Mouse (Mus musculus) left cerebral cortex, postnatal 4 days (tissue): Measurements from ENCODE around the gene Mta3. TPM values are rescaled to one million over a fixed set of nuclear protein-coding genes. Genes with fewer than 3 reads are reported as not detected.
A peak's percentile ranks its signal among the peaks of the same experiment; 100 is the strongest.

Source experiments
- DNase-seq: peaks from one replicate; pipeline ENCODE4 v3.0.0-alpha.2; 2022
- intact Hi-C: fragments of 180-260 bp; cut with DNase I; formaldehyde crosslinking; loops from one replicate; pipeline ENCODE4 v1.15.1; 2025
- total RNA-seq, 2 experiments: library from RNA; stranded (reverse); gene quantifications; 2 replicates each; pipeline ENCODE4 v1.2.3; 2021

Gene Mta3
- total RNA-seq, 2 experiments from 2014 or later, result 56.0 to 61.5 TPM

DNA sequence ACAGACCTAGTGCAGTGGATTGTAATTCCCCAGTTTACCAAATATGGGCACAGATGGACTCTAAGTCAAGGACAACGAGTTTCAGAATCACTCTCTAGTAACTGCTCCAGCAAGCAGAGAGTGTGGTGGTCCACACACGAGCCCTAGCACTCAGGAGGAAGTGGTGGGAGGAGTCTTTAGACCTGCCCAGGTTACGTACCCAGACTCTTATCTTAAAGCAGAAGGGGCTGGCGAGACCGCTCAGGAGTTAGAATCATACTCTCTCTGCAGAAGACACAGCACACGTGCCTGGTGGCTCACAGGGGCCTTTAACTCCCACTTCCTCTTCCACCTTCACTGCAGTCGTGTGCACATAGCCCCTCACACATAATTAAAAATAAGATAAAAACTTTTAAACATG is 101.4 kb downstream of the Mta3 start:
- intact Hi-C loops, result no loop called here
- DNase-seq, result no peak

DNA sequence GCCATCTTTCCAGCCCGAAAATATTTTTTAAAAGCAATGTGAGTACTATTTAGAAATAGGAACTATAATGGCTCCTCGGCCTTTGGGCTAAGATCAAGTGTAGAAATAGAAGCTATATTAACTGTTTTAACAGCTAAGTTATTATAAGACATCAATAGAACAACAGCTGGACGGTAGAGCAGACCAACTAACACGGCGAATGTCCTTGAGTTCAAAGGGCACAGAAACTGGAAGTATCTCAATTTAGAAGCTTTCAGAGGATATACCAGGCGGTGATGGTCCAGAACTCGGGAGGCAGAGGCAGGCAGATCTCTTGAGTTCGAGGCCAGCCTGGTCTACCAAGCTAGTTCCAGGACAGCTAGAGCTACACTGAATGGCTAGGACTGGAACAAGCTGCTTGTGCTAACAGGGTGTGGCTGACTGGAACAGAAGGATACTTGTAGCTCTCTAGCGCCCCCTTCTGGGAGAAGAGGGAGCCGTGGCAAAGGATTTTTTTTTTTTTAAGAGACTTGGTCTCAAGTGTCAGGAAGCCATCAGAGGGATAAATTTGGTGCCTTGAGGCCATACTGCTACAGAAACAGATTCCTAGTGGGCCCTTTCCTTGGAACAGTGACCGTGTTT is 101.9 kb downstream of the Mta3 start:
- intact Hi-C loops, result no loop called here
- DNase-seq, result peak; percentile 43

DNA sequence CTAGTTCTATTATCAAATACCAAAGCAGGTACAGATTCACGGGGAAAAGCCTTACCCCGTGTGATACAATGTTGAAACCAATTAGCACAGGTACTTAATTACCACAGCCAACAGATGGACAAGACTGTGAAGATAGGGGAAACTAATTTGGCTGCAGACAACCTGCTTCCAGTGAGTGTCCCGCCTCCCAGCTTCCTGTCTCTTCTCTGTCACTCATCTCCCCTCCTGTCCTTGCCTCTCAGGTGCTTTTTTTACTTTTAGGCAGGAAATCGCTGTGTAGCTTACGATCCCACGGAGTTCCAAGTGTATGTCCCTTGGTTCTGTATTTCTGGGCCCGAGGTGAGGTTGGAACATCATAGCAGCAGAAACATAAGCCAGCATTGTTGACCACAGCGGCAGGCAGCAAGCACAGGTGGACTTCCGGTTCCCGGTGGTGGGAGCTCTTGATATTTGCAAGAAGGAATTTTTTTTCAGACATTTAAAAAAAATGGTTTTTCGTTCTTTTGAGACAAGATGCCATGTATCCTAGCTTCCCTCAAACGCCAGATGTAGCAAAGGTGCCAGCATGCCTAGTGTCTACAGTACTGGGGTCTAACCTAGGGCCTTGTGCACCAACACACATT is 102.6 kb downstream of the Mta3 start:
- no peak for DNase-seq
- intact Hi-C loops, result no loop called here

DNA sequence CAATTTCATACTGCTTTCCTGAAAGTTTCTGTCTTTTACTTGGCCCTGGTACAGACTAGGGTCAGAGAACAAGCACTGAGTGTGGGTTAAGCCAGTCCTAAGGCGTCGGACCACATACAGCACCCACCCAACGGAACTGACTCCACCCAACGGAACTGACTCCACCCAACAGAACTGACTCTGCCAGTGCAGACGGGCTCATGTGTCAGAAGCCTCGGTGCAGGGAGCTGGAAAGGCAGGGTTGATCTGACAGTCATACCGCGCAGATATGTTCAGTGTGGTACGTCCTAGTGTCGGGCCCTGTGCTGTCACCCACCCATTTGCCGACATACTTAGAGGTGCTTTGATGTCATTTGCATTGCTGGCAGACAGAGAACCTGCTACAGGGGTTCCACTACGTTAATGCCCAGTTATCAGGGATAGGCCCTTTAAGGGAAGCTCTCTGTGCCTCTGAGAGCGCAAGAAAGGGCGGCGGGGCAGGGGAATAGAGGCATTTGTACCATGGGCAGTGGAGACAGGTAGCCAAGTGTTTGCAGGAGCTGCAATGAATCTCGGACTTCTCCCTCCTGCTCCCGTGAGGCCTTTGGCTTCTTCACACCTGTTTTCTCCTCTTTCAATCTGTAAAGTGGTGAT is 103.3 kb downstream of the Mta3 start:
- intact Hi-C loops, result no loop called here
- no peak for DNase-seq

DNA sequence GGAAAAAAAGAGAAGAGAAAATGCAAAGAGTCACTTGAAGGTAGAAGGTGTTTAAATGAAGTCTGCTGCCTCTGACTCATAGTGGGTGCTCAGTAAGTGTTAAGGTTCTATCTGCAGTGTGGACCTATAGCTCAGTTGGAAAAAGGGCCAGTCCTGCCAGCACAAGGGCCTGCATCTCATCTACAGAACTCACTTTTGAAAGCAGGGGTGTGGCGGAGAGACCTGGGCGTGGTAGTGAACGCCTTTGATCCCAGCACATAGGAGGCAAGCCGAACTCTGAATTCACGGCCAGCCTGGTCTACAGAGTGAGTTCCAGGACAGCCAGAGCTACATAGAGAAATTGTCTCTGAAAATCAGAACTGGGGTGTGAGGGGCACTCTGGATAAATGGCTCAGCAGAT is 104.3 kb downstream of the Mta3 start:
- intact Hi-C loops, result no loop called here
- DNase-seq, result no peak

- DNase-seq, result peak; percentile 61
- intact Hi-C loops, result no loop called here
Measured at GRCm38 (mm10) chr17:83812200-83812944, 106.4 kb downstream of the Mta3 start.

GRCm38 (mm10) chr17:83813050-83813449 is 107.1 kb downstream of the Mta3 start:
- DNase-seq, result no peak
- intact Hi-C loops, result no loop called here

DNA sequence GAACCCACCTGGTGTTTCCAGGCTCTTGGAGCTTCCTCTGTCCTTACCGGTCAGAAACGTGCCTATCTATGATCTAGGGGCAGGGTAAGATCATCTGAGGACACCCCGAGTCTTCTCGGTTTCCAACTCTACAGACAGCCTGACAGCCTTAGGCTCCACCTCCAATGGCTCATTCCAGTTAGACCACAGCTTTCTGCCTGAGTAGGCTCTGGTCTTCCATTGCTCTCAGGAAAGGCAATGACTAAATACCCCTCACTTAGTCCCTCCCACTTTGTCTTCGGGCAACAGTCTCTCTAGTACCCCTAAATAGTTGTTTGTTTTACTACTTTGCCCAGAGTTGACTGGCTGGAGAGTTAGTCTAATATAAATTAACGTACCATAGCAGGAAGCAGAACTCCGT is 111.0 kb downstream of the Mta3 start:
- intact Hi-C loops, result no loop called here

DNA sequence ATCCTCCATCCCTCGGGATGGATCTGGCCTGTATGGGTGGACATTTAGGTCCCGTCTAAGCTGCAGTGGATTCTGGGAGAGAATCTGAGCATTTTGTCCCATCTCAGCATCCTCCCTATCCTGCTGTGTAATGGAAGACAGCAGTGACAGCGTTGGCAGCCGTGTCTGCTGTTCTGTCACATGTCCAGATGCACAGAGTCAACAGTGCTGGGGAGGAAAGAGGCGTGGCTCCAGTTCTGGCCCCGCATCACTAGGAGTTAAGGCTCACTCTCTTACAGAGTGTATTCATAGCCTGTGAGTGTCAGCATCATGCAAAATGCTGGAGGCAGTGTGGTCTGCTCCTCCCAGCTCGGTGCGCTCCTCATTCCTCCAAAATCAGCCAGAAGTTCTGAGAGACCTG is 113.5 kb downstream of the Mta3 start:
- peak; percentile 37 for DNase-seq

More for the DNA sequence above, 111.0 kb downstream of the Mta3 start:
- no peak for DNase-seq

DNA sequence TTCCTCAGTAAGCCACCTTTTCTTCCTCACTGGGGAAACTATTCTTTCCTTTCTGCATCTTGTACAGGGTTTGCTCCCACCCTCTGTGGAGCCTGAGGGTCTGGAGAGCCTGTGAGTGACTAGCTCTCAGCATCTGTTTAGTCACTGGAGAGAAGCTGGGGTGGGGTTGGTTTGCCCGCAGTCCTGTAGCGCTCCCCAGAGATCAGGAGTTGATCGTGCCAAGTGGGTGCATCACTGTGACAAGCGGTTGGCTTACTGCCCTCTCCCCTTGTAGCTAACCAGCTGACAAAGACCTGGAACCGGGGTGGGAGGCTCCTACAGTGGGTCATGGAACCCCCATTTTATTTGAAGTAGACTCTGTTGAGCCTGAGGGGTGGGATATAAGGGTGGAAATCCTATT is 114.7 kb downstream of the Mta3 start:
- DNase-seq, result peak; percentile 34
- intact Hi-C loops, result no loop called here

More for the DNA sequence above, 113.5 kb downstream of the Mta3 start:
- intact Hi-C loops, result no loop called here

DNA sequence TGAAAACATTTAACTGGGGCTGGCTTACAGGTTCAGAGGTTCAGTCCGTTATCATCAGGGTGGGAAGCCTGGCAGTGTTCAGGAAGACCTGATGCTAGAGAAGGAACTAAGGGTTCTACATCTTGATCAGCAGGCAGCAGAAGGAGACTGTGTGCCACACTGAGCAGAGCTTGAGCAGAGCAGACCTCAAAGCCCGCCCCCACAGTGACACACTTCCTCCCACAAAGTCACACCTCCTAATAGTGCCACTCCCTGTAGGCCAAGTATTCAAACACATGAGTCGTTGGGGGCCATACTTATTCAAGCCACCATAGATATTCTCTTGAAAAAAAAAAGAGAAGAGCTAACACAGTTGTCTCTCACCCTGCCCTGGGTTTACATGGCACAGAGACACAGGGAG is 115.9 kb downstream of the Mta3 start:
- intact Hi-C loops, result no loop called here
- no peak for DNase-seq

- intact Hi-C loops, result no loop called here
Measured at GRCm38 (mm10) chr17:83823835-83824234, 117.9 kb downstream of the Mta3 start.

DNA sequence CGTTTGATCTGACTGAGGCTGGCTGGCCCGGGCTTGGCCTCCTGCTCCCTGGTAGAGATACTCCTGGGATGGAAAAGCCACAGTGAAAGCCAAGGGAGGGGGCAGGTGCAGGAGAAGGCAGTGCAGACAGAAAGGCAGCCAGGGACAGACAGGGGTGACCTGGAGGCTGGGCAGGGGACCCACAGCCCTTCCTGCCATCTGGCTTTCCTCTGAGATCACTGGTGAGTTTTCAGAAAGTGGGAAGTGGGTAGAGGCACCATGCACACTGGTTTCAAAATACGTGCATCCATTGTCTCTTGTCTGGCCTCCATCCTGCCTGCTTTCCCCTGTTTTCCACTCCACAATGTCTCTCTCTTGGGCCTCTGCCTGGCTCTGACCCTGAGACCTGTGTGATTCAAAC is 123.4 kb downstream of the Mta3 start:
- DNase-seq, result no peak
- intact Hi-C loops, result no loop called here

More at GRCm38 (mm10) chr17:83823835-83824234, 117.9 kb downstream of the Mta3 start:
- no peak for DNase-seq

- intact Hi-C loops, result no loop called here
- no peak for DNase-seq
Measured at GRCm38 (mm10) chr17:83830616-83831292, 124.8 kb downstream of the Mta3 start.

- no peak for DNase-seq
Measured at GRCm38 (mm10) chr17:83834120-83834519, 128.2 kb downstream of the Mta3 start.

DNA sequence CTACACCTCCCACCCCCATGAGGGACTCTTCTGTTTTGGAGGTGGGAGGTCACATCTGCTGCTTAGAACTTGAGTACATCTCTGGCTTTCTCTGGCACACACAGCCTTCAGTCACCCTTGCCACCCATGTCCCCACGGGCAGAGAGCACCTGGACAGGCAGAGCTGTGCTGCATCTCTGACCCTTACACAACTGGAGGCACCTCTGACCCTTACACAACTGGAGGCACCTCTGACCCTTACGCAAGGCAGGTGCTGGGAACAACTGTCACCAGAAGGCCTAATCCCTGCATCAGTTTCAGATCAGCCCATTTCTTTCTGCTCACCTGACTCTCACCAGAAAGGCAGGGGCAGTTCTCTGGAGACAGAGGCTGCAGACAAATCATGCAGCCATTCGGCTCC is 130.1 kb downstream of the Mta3 start:
- intact Hi-C loops, result no loop called here
- DNase-seq, result no peak

More at GRCm38 (mm10) chr17:83834120-83834519, 128.2 kb downstream of the Mta3 start:
- intact Hi-C loops, result no loop called here

DNA sequence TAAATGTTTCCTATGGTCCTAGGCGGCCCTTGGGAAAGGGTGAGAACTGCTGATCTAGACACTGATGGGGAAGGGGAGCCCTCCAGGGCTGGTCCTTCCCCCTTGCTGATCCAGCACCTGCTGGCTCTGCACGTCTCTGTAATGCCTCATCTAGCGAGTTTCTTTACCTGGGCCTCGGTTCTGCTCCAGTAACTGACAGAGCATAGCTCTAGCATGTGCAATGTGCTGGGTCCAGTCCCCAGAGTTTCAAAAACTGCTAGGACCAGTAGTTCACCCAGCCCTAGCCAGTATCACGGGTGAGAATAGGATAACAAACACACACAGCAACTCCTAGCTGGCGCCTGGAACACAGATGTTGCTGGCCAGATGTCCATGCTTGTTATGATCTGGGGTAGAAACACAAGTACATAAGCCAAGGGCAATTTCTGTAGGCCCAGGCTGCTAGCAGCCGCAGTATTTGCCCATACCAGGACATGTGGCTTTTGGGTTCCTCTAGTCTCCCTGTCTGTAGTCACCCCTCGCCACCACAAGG is 131.8 kb downstream of the Mta3 start:
- intact Hi-C loops, result no loop called here
- DNase-seq, result no peak

- DNase-seq, result no peak
- intact Hi-C loops, result no loop called here
Measured at GRCm38 (mm10) chr17:83839132-83839531, 133.2 kb downstream of the Mta3 start.

GRCm38 (mm10) chr17:83841011-83841410 is 135.0 kb downstream of the Mta3 start:
- no peak for DNase-seq
- intact Hi-C loops, result no loop called here

DNA sequence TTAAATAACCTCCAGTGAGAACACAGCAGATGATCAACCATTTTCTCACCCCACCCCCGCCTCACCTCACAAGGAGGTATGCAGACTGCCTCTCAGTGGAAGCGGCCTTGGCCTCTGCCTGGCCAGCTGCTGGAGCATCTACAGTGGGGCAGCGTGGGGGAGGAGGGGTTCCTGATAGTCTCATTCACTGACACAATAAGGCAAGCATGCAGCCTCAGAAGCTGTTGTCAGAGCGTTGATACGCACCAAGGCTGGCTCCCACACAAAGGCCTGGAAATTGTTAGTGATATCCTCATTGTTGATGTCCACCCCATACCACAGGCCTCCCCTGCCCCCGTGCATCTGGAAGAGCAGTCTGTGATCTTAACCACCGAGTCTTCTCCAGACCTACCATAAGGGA is 137.8 kb downstream of the Mta3 start:
- intact Hi-C loops, result no loop called here
- no peak for DNase-seq

GRCm38 (mm10) chr17:83845538-83845937 is 139.6 kb downstream of the Mta3 start:
- DNase-seq, result no peak
- intact Hi-C loops, result no loop called here
